Mouse (Mus musculus) macrophage (primary cell): ENCODE data around the gene Armh3. TPM values are rescaled to one million over a fixed set of nuclear protein-coding genes. Genes with fewer than 3 reads are reported as not detected.

Source experiments
- H3K27ac ChIP-seq: fragments of 350-480 bp; formaldehyde crosslinking; 2 replicates; pipeline ENCODE4 v1.9.0; 2021
- H3K36me3 ChIP-seq: fragments of 350-480 bp; formaldehyde crosslinking; 2 replicates; pipeline ENCODE4 v1.9.0; 2021; ENCODE audit errors: inconsistent target
- H3K4me3 ChIP-seq: fragments of 350-480 bp; formaldehyde crosslinking; 2 replicates; pipeline ENCODE4 v1.9.0; 2021; ENCODE audit errors: inconsistent target
- H3K79me2 ChIP-seq: fragments of 350-480 bp; formaldehyde crosslinking; 2 replicates; pipeline ENCODE4 v1.9.0; 2021; ENCODE audit errors: inconsistent target
- WGBS: methylation state at CpG from one replicate; pipeline ENCODE4 v1.1.7; 2026; ENCODE audit warnings: inconsistent platforms; ENCODE audit not compliant: missing documents; 5-methylcytosine and 5-hydroxymethylcytosine counted together
- polyA plus RNA-seq: library from polyadenylated mRNA; stranded (reverse); fragments of 250-400 nt; gene quantifications from 3 replicates; pipeline ENCODE4 v1.2.4, GENCODE M21; 2018; ENCODE audit warnings: inconsistent platforms

Gene Armh3
- polyA plus RNA-seq, 1 experiment from 2014 or later: 14.2 TPM

- H3K27ac ChIP-seq: peak overlapping the region; percentile 58
- peaks cover 7% of the 10 kb centered on the region; the same call in 1 of the 2 replicates for H3K79me2 ChIP-seq
- no peak overlapping the region for H3K4me3 ChIP-seq
- H3K36me3 ChIP-seq: no peaks in the 10 kb centered on the region
These were observed 13.9 kb downstream of the Armh3 start for GRCm38 (mm10) chr19:45984379-45984778.

- Histone ChIP-seq H3K36me3 (peaks cover 27% of the 10 kb centered on the region; the same call in 1 of the 2 replicates), H3K27ac (no peak overlapping the region), H3K4me3 (no peak overlapping the region), H3K79me2 (no peaks in the 10 kb centered on the region)
- 90% methylated on average over 5 of the region's 5 CpGs for WGBS
These were observed 37.5 kb downstream of the Armh3 start for GRCm38 (mm10) chr19:45960770-45961169.

GRCm38 (mm10) chr19:45956736-45957135 is 41.6 kb downstream of the Armh3 start:
- Histone ChIP-seq H3K4me3 (no peak overlapping the region), H3K79me2 (no peaks in the 10 kb centered on the region), H3K27ac (no peak overlapping the region), H3K36me3 (peaks cover 15% of the 10 kb centered on the region; the same call in 1 of the 2 replicates)
- 90% methylated on average over 7 of the region's 7 CpGs for WGBS

GRCm38 (mm10) chr19:45953286-45953685 is 45.0 kb downstream of the Armh3 start:
- H3K27ac ChIP-seq: no peak overlapping the region
- WGBS: 44% methylated on average over 3 of the region's 3 CpGs
- H3K79me2 ChIP-seq: no peaks in the 10 kb centered on the region
- peaks cover 14% of the 10 kb centered on the region; the same call in 1 of the 2 replicates for H3K36me3 ChIP-seq
- no peak overlapping the region for H3K4me3 ChIP-seq

GRCm38 (mm10) chr19:45949236-45949635 is 49.1 kb downstream of the Armh3 start:
- H3K79me2 ChIP-seq: no peaks in the 10 kb centered on the region
- peaks cover 17% of the 10 kb centered on the region; the same call in 1 of the 2 replicates for H3K36me3 ChIP-seq
- no peak overlapping the region for H3K4me3 ChIP-seq
- H3K27ac ChIP-seq: no peak overlapping the region
- 93% methylated on average over 5 of the region's 6 CpGs for WGBS

- WGBS: 100% methylated on average over 2 of the region's 2 CpGs
- peaks cover 17% of the 10 kb centered on the region; the same call in 1 of the 2 replicates for H3K36me3 ChIP-seq
- H3K27ac ChIP-seq: no peak overlapping the region
- no peak overlapping the region for H3K4me3 ChIP-seq
- no peaks in the 10 kb centered on the region for H3K79me2 ChIP-seq
These were observed 50.5 kb downstream of the Armh3 start for GRCm38 (mm10) chr19:45947764-45948163.

GRCm38 (mm10) chr19:45947286-45947685 is 51.0 kb downstream of the Armh3 start:
- H3K4me3 ChIP-seq: no peak overlapping the region
- peaks cover 17% of the 10 kb centered on the region; the same call in 1 of the 2 replicates for H3K36me3 ChIP-seq
- no peaks in the 10 kb centered on the region for H3K79me2 ChIP-seq
- 100% methylated on average over 2 of the region's 2 CpGs for WGBS
- no peak overlapping the region for H3K27ac ChIP-seq

GRCm38 (mm10) chr19:45946541-45946940 is 51.7 kb downstream of the Armh3 start:
- Histone ChIP-seq H3K79me2 (no peaks in the 10 kb centered on the region), H3K27ac (no peak overlapping the region), H3K36me3 (peaks cover 17% of the 10 kb centered on the region; the same call in 1 of the 2 replicates), H3K4me3 (no peak overlapping the region)
- WGBS: 82% methylated on average over 9 of the region's 9 CpGs

- WGBS: 93% methylated on average over 2 of the region's 2 CpGs
- H3K79me2 ChIP-seq: no peaks in the 10 kb centered on the region
- peaks cover 17% of the 10 kb centered on the region; the same call in 1 of the 2 replicates for H3K36me3 ChIP-seq
These were observed 52.3 kb downstream of the Armh3 start for GRCm38 (mm10) chr19:45945986-45946385.

GRCm38 (mm10) chr19:45943758-45944157 is 54.5 kb downstream of the Armh3 start:
- H3K27ac ChIP-seq: no peak overlapping the region
- H3K79me2 ChIP-seq: no peaks in the 10 kb centered on the region
- no peak overlapping the region for H3K4me3 ChIP-seq
- H3K36me3 ChIP-seq: peaks cover 12% of the 10 kb centered on the region; the same call in 1 of the 2 replicates
- 93% methylated on average over 4 of the region's 4 CpGs for WGBS

More at GRCm38 (mm10) chr19:45945986-45946385, 52.3 kb downstream of the Armh3 start:
- no peak overlapping the region for H3K27ac ChIP-seq
- H3K4me3 ChIP-seq: no peak overlapping the region

GRCm38 (mm10) chr19:45938064-45938463 is 60.2 kb downstream of the Armh3 start:
- Histone ChIP-seq H3K4me3 (no peak overlapping the region), H3K79me2 (no peaks in the 10 kb centered on the region), H3K36me3 (peaks cover 6% of the 10 kb centered on the region), H3K27ac (no peak overlapping the region)
- WGBS: 96% methylated on average over 3 of the region's 3 CpGs

GRCm38 (mm10) chr19:45937530-45937929 is 60.8 kb downstream of the Armh3 start:
- WGBS: 93% methylated on average over 9 of the region's 9 CpGs
- H3K36me3 ChIP-seq: peaks cover 6% of the 10 kb centered on the region
- H3K79me2 ChIP-seq: no peaks in the 10 kb centered on the region
- H3K4me3 ChIP-seq: no peak overlapping the region
- H3K27ac ChIP-seq: no peak overlapping the region

GRCm38 (mm10) chr19:45927236-45927635 is 71.1 kb downstream of the Armh3 start:
- peaks cover 14% of the 10 kb centered on the region; the same call in 1 of the 2 replicates for H3K36me3 ChIP-seq
- no peaks in the 10 kb centered on the region for H3K79me2 ChIP-seq
- 94% methylated on average over 5 of the region's 5 CpGs for WGBS
- H3K4me3 ChIP-seq: no peak overlapping the region
- no peak overlapping the region for H3K27ac ChIP-seq

GRCm38 (mm10) chr19:45926342-45926741 is 71.9 kb downstream of the Armh3 start:
- Histone ChIP-seq H3K27ac (no peak overlapping the region), H3K4me3 (no peak overlapping the region), H3K36me3 (peaks cover 6% of the 10 kb centered on the region; the same call in 1 of the 2 replicates), H3K79me2 (no peaks in the 10 kb centered on the region)
- WGBS: 97% methylated on average over 8 of the region's 8 CpGs

- Histone ChIP-seq H3K4me3 (no peak overlapping the region), H3K27ac (no peak overlapping the region)
- 93% methylated on average over 8 of the region's 9 CpGs for WGBS
These were observed 77.8 kb downstream of the Armh3 start for GRCm38 (mm10) chr19:45920299-45921090.

More at GRCm38 (mm10) chr19:45920299-45921090, 77.8 kb downstream of the Armh3 start:
- no peaks in the 10 kb centered on the region for H3K79me2 ChIP-seq
- H3K36me3 ChIP-seq: 0 out of 2 replicates have a peak, but pooled peaks cover 7% of the 10 kb centered on the region
